Mouse (Mus musculus): ENCODE measurements at regions not wholly inside any gene's neighbourhood (a gene's known extent, or its start where the extent isn't known, plus 50 kb on each side); places are given as distances from the start of the nearest gene placed in this dataset.

GRCm38 (mm10) chr5:52309317-52310060, 54.1 kb upstream of the Sod3 start:
- DNase-seq (ENCODE audit: low spot score in 2 of 2) = peak; percentile 25 to 68

- DNase-seq (ENCODE audit: low spot score in 2 of 2) = no peak
Observed at GRCm38 (mm10) chr5:52296303-52296702, 67.3 kb upstream of the Sod3 start.

- DNase-seq (ENCODE audit: low spot score in 2 of 2) = no peak
Observed at GRCm38 (mm10) chr5:52294466-52294865, 69.1 kb upstream of the Sod3 start.

- DNase-seq (ENCODE audit: low spot score in 2 of 2) = no peak
Observed at GRCm38 (mm10) chr5:52288319-52288718, 75.3 kb upstream of the Sod3 start.

- no peak for DNase-seq (ENCODE audit: low spot score in 2 of 2)
Observed at GRCm38 (mm10) chr5:52280871-52281270, 82.7 kb upstream of the Sod3 start.

- no peak for DNase-seq (ENCODE audit: low spot score in 2 of 2)
Observed at GRCm38 (mm10) chr5:52278111-52278510, 85.5 kb upstream of the Sod3 start.

GRCm38 (mm10) chr5:52263214-52263613, 72.9 kb upstream of the Dhx15 start:
- no peak for DNase-seq (ENCODE audit: low spot score in 2 of 2)

GRCm38 (mm10) chr5:52258075-52258474, 67.8 kb upstream of the Dhx15 start:
- DNase-seq (ENCODE audit: low spot score in 2 of 2) = no peak

- no peak for DNase-seq (ENCODE audit: low spot score in 2 of 2)
Observed at GRCm38 (mm10) chr5:52254602-52255071, 64.3 kb upstream of the Dhx15 start.

- DNase-seq (ENCODE audit: low spot score in 2 of 2) = no peak
Observed at GRCm38 (mm10) chr5:52249804-52250203, 59.5 kb upstream of the Dhx15 start.

- no peak for DNase-seq (ENCODE audit: low spot score in 2 of 2)
Observed at GRCm38 (mm10) chr5:52243931-52244330, 53.6 kb upstream of the Dhx15 start.

- DNase-seq (ENCODE audit: low spot score in 2 of 2) = no peak
Observed at GRCm38 (mm10) chr5:52242414-52242813, 52.1 kb upstream of the Dhx15 start.

GRCm38 (mm10) chr5:52240540-52240939, 50.2 kb upstream of the Dhx15 start:
- no peak for DNase-seq (ENCODE audit: low spot score in 2 of 2)

Data from gastrocnemius, postnatal 4 days (tissue).